In genomic region chr4:9115874-9116273, GRCm38 (mm10) we compare ENCODE assay signal across 10 mouse cellular contexts.
DNase-seq lines count a peak whose midpoint lies in the region; ATAC-seq and TF ChIP-seq lines count a peak whose summit lies in the region.
"Had no signal": no experiment of that assay in that cellular context is flagged by ENCODE, and none has a peak within 500 bp of the region (broad histone marks: within the 10 kb centered on the region; RNA-seq: fewer than 3 reads in every experiment).

No protein-coding gene starts in this region.

- no peaks in the 10 kb centered on the region for H3K9me3 ChIP-seq in liver, embryonic 14.5 days (ENCODE audit: control insufficient read depth, low read length)
- H3K9me3 ChIP-seq: forebrain, embryonic 13.5 days had no signal

- H3K4me3 ChIP-seq in C2C12 (ENCODE audit: insufficient read depth, poor library complexity, severe bottlenecking): no peak overlapping the region
- no peak overlapping the region for H3K4me3 ChIP-seq in liver, embryonic 14.5 days (ENCODE audit: insufficient read depth in 1 of 2, low read depth in 2 of 2, low read length in 2 of 2)
- H3K4me3 ChIP-seq: forebrain, embryonic 13.5 days had no signal

- H3K4me2 ChIP-seq in liver, embryonic 14.5 days (ENCODE audit: low read depth): no peak overlapping the region
- H3K4me2 ChIP-seq: forebrain, embryonic 13.5 days had no signal

- ATAC-seq in liver, embryonic 14.5 days (ENCODE audit: insufficient read depth): no peak
- ATAC-seq: forebrain, embryonic 13.5 days had no signal

- H3K4me1 ChIP-seq in liver, embryonic 14.5 days (replicated peaks; ENCODE audit: control insufficient read depth in 2 of 2, insufficient read depth in 2 of 2, low read length in 1 of 2): peaks cover 0 to 21% of the 10 kb centered on the region in 2 experiments; a peak in 2 of 4 replicates

- TF ChIP-seq CTCF in C2C12 (IDR thresholded peaks at IDR 0.05; ENCODE audit: control insufficient read depth, insufficient read depth, insufficient read length): no peak
- TF ChIP-seq CTCF in brain, embryonic 14.5 days (IDR thresholded peaks at IDR 0.05; ENCODE audit: borderline replicate concordance, extremely low read depth, insufficient read depth, insufficient read length): no peak
- no peak for TF ChIP-seq CTCF in liver, embryonic 14.5 days (IDR thresholded peaks at IDR 0.05; ENCODE audit: low read depth)

- H3K79me2 ChIP-seq in C2C12 (ENCODE audit: control insufficient read depth, insufficient read depth): no peaks in the 10 kb centered on the region

- TF ChIP-seq EP300 in liver, embryonic 14.5 days (IDR thresholded peaks at IDR 0.05; ENCODE audit: low read depth): no peak

- H3K27ac ChIP-seq in liver, embryonic 14.5 days: no peak overlapping the region
- H3K27ac ChIP-seq: forebrain, embryonic 13.5 days had no signal

- TF ChIP-seq POLR2A in brain, embryonic 14.5 days (IDR thresholded peaks at IDR 0.05; ENCODE audit: borderline replicate concordance, extremely low read depth, insufficient read depth, insufficient read length, poor library complexity, severe bottlenecking): no peak

- 3% methylated on average over 7 of the region's 7 CpGs for WGBS in liver, embryonic 14.5 days (ENCODE audit: insufficient replicate concordance)

- no peak overlapping the region for H3ac ChIP-seq in C2C12 (ENCODE audit: control insufficient read depth, insufficient read length, low read depth)

- no peaks in the 10 kb centered on the region for H3K79me3 ChIP-seq in C2C12 (ENCODE audit: low read depth)

- peak; percentile 16 for DNase-seq in left cerebral cortex, postnatal 4 days
- no peak for DNase-seq in left cerebral cortex, adult 11 months (ENCODE audit: low spot score)
- DNase-seq in brain, embryonic 14.5 days (ENCODE audit: low read depth): peak; percentile 36
- DNase-seq in liver, embryonic 14.5 days (ENCODE audit: low read depth in 3 of 3, low spot score in 3 of 3): peak in 2 of 3 experiments; percentile 19 to 46
- DNase-seq in right cerebral cortex, adult 2 months (ENCODE audit: low spot score in 2 of 2): no peak
- DNase-seq in adipocyte (ENCODE audit: low spot score): no peak
- DNase-seq in frontal cortex, postnatal 14 days (ENCODE audit: low spot score in 2 of 2): no peak
- DNase-seq: cerebellum, adult 11-12 months had no signal

- intact Hi-C loops in left cerebral cortex, postnatal 4 days (cut with DNase I): no loop called here

- H3K36me3 ChIP-seq in C2C12 (ENCODE audit: control insufficient read depth, insufficient read depth): no peaks in the 10 kb centered on the region
- H3K36me3 ChIP-seq in liver, embryonic 14.5 days (replicated peaks; ENCODE audit: control insufficient read depth, insufficient read depth, low read depth): no peaks in the 10 kb centered on the region

- no peaks in the 10 kb centered on the region for H3K27me3 ChIP-seq in C2C12 (ENCODE audit: control insufficient read depth, insufficient read depth, insufficient read length)
- H3K27me3 ChIP-seq in liver, embryonic 14.5 days (ENCODE audit: control insufficient read depth, insufficient read depth, low read length): no peaks in the 10 kb centered on the region
- H3K27me3 ChIP-seq: forebrain, embryonic 13.5 days had no signal

- no peak overlapping the region for H3K9ac ChIP-seq in liver, embryonic 14.5 days (replicated peaks)
- H3K9ac ChIP-seq: forebrain, embryonic 13.5 days had no signal

TF ChIP-seq in C2C12, 6 proteins besides CTCF, POLR2A, EP300 and RAD21:
- TF ChIP-seq MYOD1 (IDR thresholded peaks at IDR 0.05; ENCODE audit: control insufficient read depth, insufficient read length, low read depth): peak; percentile 33
- TF ChIP-seq MAX (IDR thresholded peaks at IDR 0.05): no peak

Comparison
In these comparisons a context has a peak if more than half of its experiments do, and no peak if none do; other contexts are left out.
1. DNase-seq: peak in left cerebral cortex, postnatal 4 days (single experiment), brain, embryonic 14.5 days (single experiment) and liver, embryonic 14.5 days (2 of 3); none in left cerebral cortex, adult 11 months (single experiment), right cerebral cortex, adult 2 months (0 of 2), adipocyte (single experiment) and frontal cortex, postnatal 14 days (0 of 2).